Mouse (Mus musculus): ENCODE results near the gene Cd83. TPM values are rescaled to one million over a fixed set of nuclear protein-coding genes. Genes with fewer than 3 reads are reported as not detected.
A peak's percentile ranks its signal among the peaks of the same experiment; 100 is the strongest.

Cd83 gene
- polyA plus RNA-seq (2012; ENCODE audit: insufficient read depth, insufficient read length, low replicate concordance, missing spikeins): not detected in 2 replicates

DNA sequence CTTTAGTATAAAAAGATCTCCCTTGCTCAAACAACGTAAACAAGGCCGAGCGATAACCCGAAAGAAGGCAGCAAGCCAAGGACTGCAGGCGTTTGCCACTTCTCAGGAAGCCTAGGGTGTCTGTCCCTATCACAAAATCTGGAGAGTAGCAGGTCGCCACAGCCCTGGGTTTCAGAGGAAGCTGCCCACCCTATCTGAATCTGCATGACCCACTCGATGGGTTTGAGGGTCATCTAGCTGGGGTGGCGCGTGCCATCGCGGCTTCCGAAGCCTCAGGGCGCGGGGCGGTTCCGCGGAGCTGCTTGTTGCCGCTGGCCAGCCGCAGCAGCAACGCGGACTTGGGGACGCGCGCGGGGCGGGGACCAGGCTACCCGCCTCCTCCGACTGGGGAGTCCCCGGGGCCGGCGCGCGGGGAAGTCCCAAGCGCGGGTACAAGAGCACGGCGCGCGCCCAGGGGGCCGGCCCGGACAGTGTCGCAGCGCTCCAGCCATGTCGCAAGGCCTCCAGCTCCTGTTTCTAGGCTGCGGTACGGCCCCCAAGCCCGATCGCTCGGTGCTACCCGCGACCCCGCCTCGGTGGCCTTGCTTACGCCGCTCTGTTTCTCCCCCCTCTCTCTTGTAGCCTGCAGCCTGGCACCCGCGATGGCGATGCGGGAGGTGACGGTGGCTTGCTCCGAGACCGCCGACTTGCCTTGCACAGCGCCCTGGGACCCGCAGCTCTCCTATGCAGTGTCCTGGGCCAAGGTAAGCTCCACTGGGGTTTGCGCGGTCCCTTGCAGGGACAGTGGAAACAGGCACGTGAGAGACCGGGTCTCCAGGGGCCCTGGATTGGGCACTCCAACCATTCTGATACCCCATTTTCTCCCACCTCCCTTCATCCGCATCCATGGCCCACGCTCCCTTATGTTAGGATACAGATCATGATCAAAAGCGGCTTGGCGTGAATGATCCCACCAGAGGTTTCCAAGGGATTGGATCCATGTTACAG lies at the start of gene Cd83:
TSS of gene Cd83 (plus strand) at position 51 of the 987 bp plus-strand sequence.
- Histone ChIP-seq H3K4me3 (ENCODE audit: insufficient read depth, low read depth, low read length) (peak within 1 kb of the TSS; percentile 49), H3K4me1 (ENCODE audit: control insufficient read depth, insufficient read depth, low read length) (peaks cover 12% of the 10 kb centered on the region), H3K27ac (ENCODE audit: insufficient read depth, low read depth, low read length) (no peak within 1 kb of the TSS)
- WGBS: 6% methylated on average over 73 of the region's 73 CpGs
- no peak; the same call in 1 of the 2 replicates for TF ChIP-seq POLR2A (IDR thresholded peaks at IDR 0.05; ENCODE audit: insufficient read depth, low read depth, low read length)
- TF ChIP-seq CTCF (IDR thresholded peaks at IDR 0.05; ENCODE audit: insufficient read depth, low read depth, low read length): no peak

DNA sequence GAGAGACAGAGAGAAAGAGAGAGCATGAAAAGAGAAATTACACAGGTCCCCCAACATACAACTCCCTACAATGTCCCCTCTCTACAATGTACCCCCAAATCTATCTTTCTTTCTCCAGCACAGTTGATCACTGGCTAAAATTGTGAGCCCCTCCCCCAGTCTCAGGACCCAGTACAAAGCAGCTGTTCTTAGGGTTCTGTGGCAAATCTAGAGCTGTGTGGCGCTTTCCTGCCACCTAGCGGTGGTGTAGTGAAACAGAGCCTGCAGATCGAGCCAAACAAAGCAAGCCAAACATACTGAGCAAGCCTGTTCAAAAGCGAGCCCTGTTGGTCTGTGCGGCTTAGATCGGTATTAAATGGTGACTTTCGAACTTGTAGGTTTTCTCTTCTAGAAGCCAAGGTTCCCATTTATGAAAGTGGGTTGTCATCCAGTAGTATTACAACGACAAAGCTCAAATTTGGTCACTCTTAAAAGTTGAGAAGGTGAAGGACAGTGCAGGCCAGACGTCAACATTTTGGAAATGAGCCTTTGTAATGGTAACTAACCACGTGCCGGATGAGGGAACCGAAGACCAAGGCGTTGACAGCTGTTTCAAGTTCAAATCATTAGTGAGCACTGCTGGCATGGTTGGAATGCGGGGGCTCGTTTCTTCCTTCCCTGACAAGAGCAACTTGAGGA lies 44.8 kb upstream of the Cd83 start:
- TF ChIP-seq POLR2A (IDR thresholded peaks at IDR 0.05; ENCODE audit: insufficient read depth, low read depth, low read length): no peak
- peak; percentile 74 for TF ChIP-seq CTCF (IDR thresholded peaks at IDR 0.05; ENCODE audit: insufficient read depth, low read depth, low read length)
- WGBS: 22% methylated on average over 15 of the region's 15 CpGs
- no peak overlapping the region for H3K27ac ChIP-seq (ENCODE audit: insufficient read depth, low read depth, low read length)
- H3K4me1 ChIP-seq (ENCODE audit: control insufficient read depth, insufficient read depth, low read length): peaks cover 2% of the 10 kb centered on the region
- no peak overlapping the region for H3K4me3 ChIP-seq (ENCODE audit: insufficient read depth, low read depth, low read length)

DNA sequence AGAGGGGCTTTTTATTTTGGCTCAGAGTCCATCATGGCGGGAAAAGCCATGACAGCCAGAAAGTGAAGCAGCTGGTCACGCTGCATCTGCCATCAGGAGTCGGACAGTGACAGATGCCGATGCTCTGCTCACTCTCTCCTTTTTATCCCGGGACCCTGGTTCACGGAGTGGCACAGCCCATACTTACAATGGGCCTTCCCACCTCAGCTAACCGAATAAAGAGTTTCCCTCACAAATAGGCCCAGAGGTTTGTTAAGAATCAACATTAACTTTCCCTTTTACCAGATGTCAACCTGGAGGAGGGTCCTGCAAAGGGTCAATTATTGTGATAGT lies 44.3 kb upstream of the Cd83 start:
- no peak overlapping the region for H3K27ac ChIP-seq (ENCODE audit: insufficient read depth, low read depth, low read length)

DNA sequence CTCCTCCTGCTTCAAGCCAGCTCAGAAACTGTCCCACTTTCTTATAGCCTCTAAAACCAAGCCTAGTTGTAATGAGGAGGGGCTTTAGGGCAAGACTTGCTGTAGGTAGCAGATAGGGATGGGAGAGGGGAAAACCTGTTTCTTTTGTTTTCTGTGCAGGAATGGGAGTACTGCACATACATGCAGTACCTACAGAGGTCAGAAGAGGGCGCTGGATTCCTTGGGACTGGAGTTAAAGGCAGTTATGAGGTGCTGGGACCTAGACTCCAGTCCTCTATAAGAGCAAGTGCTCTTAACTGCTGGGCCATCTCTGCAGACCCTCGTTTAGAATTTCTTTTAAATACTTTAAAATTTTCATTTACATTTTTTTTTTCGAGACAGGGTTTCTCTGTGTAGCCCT lies 41.9 kb upstream of the Cd83 start:
- H3K27ac ChIP-seq (ENCODE audit: insufficient read depth, low read depth, low read length): no peak overlapping the region
- no peak overlapping the region for H3K4me3 ChIP-seq (ENCODE audit: insufficient read depth, low read depth, low read length)
- H3K4me1 ChIP-seq (ENCODE audit: control insufficient read depth, insufficient read depth, low read length): 0 out of 2 replicates have a peak, but pooled peaks cover 2% of the 10 kb centered on the region
- TF ChIP-seq POLR2A (IDR thresholded peaks at IDR 0.05; ENCODE audit: insufficient read depth, low read depth, low read length) (no peak), CTCF (IDR thresholded peaks at IDR 0.05; ENCODE audit: insufficient read depth, low read depth, low read length) (no peak)
- WGBS: 69% methylated on average over 3 of the region's 3 CpGs

More for the DNA sequence above, 44.3 kb upstream of the Cd83 start:
- TF ChIP-seq POLR2A (IDR thresholded peaks at IDR 0.05; ENCODE audit: insufficient read depth, low read depth, low read length) (no peak), CTCF (IDR thresholded peaks at IDR 0.05; ENCODE audit: insufficient read depth, low read depth, low read length) (no peak)
- H3K4me3 ChIP-seq (ENCODE audit: insufficient read depth, low read depth, low read length): no peak overlapping the region
- 85% methylated on average over 7 of the region's 7 CpGs for WGBS
- 0 out of 2 replicates have a peak, but pooled peaks cover 2% of the 10 kb centered on the region for H3K4me1 ChIP-seq (ENCODE audit: control insufficient read depth, insufficient read depth, low read length)

DNA sequence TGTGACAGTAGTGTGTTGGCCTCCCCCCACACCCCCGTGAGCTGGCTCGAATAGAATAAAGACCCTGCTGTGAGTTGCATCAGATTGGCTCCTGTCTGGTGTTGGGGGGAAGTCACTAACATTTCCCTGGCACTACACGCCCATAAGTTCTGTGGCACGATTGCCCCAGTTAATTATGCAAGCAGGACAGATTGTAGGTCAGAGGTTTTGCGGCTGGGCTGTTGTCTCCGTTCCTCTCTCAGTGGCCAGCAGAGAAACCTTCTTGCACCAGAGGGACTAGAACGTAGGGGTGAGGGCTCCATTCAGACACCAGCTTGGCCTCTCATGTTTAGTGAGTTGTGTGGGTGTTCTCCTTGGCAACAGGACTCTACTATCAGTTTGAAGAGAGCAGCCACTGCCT lies 40.3 kb upstream of the Cd83 start:
- H3K4me3 ChIP-seq (ENCODE audit: insufficient read depth, low read depth, low read length): no peak overlapping the region
- no peak for TF ChIP-seq POLR2A (IDR thresholded peaks at IDR 0.05; ENCODE audit: insufficient read depth, low read depth, low read length)
- TF ChIP-seq CTCF (IDR thresholded peaks at IDR 0.05; ENCODE audit: insufficient read depth, low read depth, low read length): no peak
- 0 out of 2 replicates have a peak, but pooled peaks cover 2% of the 10 kb centered on the region for H3K4me1 ChIP-seq (ENCODE audit: control insufficient read depth, insufficient read depth, low read length)
- WGBS: 83% methylated on average over 7 of the region's 7 CpGs
- no peak overlapping the region for H3K27ac ChIP-seq (ENCODE audit: insufficient read depth, low read depth, low read length)

DNA sequence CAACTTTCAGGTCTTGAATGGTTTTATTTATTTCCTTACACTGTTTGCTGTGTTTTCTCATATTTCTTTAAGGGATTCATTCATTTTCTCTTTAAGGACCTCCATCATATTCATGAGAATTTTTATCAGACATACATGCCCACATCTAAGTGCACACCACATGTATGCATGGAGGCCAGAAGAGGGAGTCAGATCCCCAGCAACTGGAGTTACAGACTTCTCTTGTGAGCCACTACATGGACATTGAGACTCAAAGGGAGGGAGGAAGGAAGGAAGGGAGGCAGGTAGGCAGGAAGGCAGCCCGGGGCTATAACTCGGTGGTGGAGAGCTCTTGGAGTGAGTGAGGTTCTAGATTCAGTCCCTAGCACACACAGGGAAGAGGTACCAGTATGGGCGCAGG lies 34.3 kb upstream of the Cd83 start:
- no peak for TF ChIP-seq CTCF (IDR thresholded peaks at IDR 0.05; ENCODE audit: insufficient read depth, low read depth, low read length)
- no peaks in the 10 kb centered on the region for H3K4me1 ChIP-seq (ENCODE audit: control insufficient read depth, insufficient read depth, low read length)
- H3K27ac ChIP-seq (ENCODE audit: insufficient read depth, low read depth, low read length): no peak overlapping the region
- whole genome bisulfite sequencing: 81% methylated on average over 3 of the region's 3 CpGs
- H3K4me3 ChIP-seq (ENCODE audit: insufficient read depth, low read depth, low read length): no peak overlapping the region

DNA sequence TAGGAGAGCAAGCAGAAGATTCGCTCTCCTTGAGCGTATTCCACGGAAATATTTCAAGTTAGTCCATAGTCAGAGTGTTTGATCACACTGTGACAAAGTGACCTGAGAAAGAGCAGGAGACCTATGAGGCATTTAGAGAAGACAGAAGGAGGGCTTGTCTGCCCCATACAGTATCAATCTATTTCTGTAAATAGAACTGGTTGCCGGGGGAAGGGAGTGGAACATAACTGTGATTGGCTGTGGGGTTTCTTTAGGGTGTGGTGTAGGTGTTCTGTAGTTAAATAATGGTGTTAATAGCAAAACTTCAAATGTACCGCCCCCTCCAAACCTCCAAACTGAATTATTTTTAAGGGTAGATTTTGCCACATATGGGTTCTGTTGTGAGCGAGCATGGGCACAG lies 33.6 kb upstream of the Cd83 start:
- no peak overlapping the region for H3K27ac ChIP-seq (ENCODE audit: insufficient read depth, low read depth, low read length)
- TF ChIP-seq CTCF (IDR thresholded peaks at IDR 0.05; ENCODE audit: insufficient read depth, low read depth, low read length): no peak
- TF ChIP-seq POLR2A (IDR thresholded peaks at IDR 0.05; ENCODE audit: insufficient read depth, low read depth, low read length): no peak
- WGBS: 95% methylated on average over 6 of the region's 6 CpGs
- no peak overlapping the region for H3K4me3 ChIP-seq (ENCODE audit: insufficient read depth, low read depth, low read length)
- H3K4me1 ChIP-seq (ENCODE audit: control insufficient read depth, insufficient read depth, low read length): no peaks in the 10 kb centered on the region

DNA sequence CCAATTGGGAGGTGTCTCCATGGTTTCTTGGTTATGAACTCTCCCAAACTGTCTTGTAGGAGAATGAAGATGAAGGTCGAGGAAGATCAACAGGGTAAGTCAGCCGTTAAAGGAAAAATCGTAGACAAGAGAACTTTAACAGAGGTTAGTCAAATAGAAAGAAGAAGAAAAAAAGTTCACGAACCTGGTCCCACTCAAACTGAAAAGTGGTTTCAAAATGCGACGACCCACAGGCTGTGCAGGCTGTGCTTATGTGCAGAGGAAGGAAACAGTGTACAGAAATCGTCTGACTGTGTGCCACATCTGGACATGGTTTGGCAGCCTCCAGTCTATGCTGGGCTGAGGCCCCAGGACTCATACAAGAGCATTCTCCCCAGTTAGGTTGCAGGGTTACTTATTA lies 32.2 kb upstream of the Cd83 start:
- TF ChIP-seq POLR2A (IDR thresholded peaks at IDR 0.05; ENCODE audit: insufficient read depth, low read depth, low read length) (no peak), CTCF (IDR thresholded peaks at IDR 0.05; ENCODE audit: insufficient read depth, low read depth, low read length) (no peak)
- no peaks in the 10 kb centered on the region for H3K4me1 ChIP-seq (ENCODE audit: control insufficient read depth, insufficient read depth, low read length)
- no peak overlapping the region for H3K4me3 ChIP-seq (ENCODE audit: insufficient read depth, low read depth, low read length)
- 88% methylated on average over 7 of the region's 7 CpGs for WGBS
- no peak overlapping the region for H3K27ac ChIP-seq (ENCODE audit: insufficient read depth, low read depth, low read length)

DNA sequence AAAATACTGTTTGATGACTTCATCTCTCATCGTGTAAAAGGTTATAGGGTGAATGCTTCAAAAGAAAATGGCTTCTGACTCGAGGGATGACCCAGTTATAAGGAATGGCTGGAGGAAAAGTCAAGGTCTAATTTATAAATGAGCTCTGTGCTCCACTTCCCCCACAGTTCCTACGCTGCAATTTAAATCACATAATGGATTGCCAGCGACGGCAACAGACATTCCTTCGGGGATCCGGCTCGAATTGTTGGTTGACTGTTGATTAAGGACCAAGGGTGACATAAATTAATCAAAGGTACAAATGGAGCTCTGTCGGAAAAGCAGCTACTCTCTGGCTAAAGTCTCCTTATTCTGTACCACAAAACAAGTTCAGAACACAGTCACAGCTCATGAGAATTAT lies 30.9 kb upstream of the Cd83 start:
- H3K4me1 ChIP-seq (ENCODE audit: control insufficient read depth, insufficient read depth, low read length): no peaks in the 10 kb centered on the region
- TF ChIP-seq POLR2A (IDR thresholded peaks at IDR 0.05; ENCODE audit: insufficient read depth, low read depth, low read length) (no peak), CTCF (IDR thresholded peaks at IDR 0.05; ENCODE audit: insufficient read depth, low read depth, low read length) (no peak)
- 61% methylated on average over 9 of the region's 9 CpGs for WGBS
- H3K4me3 ChIP-seq (ENCODE audit: insufficient read depth, low read depth, low read length): no peak overlapping the region
- H3K27ac ChIP-seq (ENCODE audit: insufficient read depth, low read depth, low read length): no peak overlapping the region
